Mouse (Mus musculus) liver, adult 2 months (tissue): ENCODE results near the gene Nek10.

Experiments
- CTCF ChIP-seq: fragments of 200-500 bp; IDR thresholded peaks from 2 replicates; pipeline ENCODE4 v1.5.1; 2011; ENCODE audit warnings: low read depth, low read length, control low read depth
- POLR2A ChIP-seq: fragments of 200-500 bp; IDR thresholded peaks from 2 replicates; pipeline ENCODE4 v1.6.1; 2011; ENCODE audit warnings: low read length, control low read depth; ENCODE audit not compliant: insufficient read depth; ENCODE audit errors: extremely low read depth

DNA sequence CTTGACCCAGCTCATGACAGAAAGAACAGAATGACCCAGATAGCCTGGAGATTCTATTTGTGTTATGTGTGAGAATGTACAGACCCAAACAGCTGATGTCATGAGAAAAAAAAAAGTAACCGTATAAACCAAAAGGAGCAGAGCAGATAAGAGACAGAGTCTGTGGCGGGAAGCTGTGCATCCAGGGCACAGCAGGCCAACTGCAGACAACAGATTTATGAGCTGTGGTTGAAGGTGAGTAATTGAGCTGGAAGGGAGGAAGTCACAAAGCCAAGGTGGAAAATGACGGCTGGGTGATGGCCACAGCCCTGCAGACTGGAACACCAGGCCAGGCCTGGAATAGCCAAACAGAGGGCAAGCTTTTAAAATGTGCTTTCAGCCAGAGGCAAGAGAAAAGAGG is 49.6 kb downstream of the Nek10 start:
- TF ChIP-seq CTCF (no peak), POLR2A (no peak)
